Mouse (Mus musculus): ENCODE data around the gene Antxr1. TPM values are rescaled to one million over a fixed set of nuclear protein-coding genes. Genes with fewer than 3 reads are reported as not detected.

Antxr1 gene
- total and polyA plus RNA-seq, 3 experiments: 9.1 to 21.4 (median 14.7) TPM

- no peak for DNase-seq
Measured at GRCm38 (mm10) chr6:87184418-87184817, 151.2 kb downstream of the Antxr1 start.

GRCm38 (mm10) chr6:87183981-87184380, 151.6 kb downstream of the Antxr1 start:
- DNase-seq: no peak

- DNase-seq: peak; percentile 59
Measured at GRCm38 (mm10) chr6:87183159-87183558, 152.5 kb downstream of the Antxr1 start.

GRCm38 (mm10) chr6:87182736-87183135, 152.9 kb downstream of the Antxr1 start:
- DNase-seq: peak; percentile 51

GRCm38 (mm10) chr6:87171461-87171860, 164.2 kb downstream of the Antxr1 start:
- DNase-seq: no peak

DNA sequence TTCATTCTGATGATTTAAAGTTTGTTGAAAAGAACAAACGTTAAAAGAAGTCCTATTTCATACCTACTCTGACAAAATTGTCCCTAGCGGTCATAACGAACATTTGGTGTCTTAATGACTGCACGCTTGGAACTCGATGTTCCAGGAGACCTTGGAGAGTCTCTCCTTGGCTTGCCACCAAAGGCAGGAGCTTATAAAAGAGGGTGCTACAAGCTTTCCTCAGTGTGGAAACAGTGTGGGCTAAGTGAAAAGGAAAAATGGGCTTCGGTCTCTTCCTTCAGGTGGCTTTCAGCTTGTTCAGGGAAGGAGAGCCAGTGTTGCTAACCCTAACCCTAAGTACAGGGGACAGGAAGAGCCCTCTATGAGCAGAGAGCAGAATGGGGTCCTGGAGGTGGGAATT, 164.7 kb downstream of the Antxr1 start:
- no peak for DNase-seq

GRCm38 (mm10) chr6:87170277-87170676, 165.3 kb downstream of the Antxr1 start:
- no peak for DNase-seq

- peak; percentile 67 for DNase-seq
Measured at GRCm38 (mm10) chr6:87168021-87168420, 167.6 kb downstream of the Antxr1 start.

- DNase-seq: no peak
Measured at GRCm38 (mm10) chr6:87166673-87167305, 168.8 kb downstream of the Antxr1 start.

- DNase-seq: no peak
Measured at GRCm38 (mm10) chr6:87165536-87166311, 169.9 kb downstream of the Antxr1 start.

DNA sequence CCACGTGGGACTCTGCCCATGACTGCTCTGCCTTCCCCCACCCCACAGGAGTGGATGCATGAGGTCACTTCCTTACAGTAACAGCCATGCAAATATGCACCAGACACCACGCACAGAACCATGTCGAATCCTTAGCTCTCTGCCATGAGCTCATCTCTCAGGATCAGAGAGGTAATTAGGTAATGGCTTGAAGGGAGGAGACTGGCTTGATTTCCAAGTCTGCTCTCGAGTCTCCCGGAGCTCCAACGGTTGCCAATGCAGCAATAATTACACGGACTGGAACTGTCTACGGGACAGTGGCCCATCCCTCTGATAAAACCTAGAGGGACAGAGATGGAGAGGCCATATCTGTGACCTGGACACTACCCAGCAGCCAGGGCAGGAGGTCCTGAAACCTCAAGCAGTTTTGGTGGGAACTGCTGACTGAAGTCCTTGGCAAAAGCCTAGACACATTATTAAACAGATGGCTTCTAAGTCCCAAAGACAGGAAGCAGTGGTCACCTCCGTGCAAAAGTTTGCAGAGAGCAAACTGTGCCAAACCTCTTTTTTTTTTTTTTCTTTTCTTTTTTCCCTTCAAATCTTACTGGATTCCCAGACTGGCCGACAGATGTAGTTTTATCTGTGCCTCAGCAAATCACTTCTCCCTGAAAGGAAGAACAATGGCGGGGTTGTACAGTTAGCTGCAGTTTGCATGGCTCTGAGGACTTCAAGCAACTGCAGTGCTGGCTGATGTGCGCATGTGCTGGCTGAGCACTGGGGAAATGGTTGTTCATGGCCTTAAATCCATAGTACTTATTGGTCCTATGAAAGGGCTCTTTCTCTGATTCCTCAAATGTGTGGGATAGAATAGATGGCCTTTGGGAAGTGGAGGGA, 174.0 kb downstream of the Antxr1 start:
- DNase-seq: no peak

DNA sequence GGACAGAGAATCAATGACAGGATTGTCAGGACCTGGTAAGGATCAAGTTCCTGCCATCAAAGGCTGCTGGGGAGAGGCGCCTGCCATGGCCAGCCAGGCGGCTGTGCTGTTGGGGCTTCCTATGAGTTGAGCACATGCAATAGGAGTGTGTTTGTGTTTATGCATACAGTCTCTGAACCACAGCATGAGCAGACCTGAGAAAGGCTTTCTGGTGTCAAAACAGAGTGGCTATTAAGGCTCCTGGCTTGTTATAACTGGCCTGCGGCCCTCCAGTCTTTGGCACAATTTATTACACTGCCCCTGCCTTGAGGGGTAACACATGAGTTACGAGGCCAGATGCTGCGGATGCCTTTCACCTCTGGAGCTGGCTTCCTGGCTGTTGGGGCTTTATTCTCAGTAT, 175.4 kb downstream of the Antxr1 start:
- DNase-seq: no peak

GRCm38 (mm10) chr6:87158062-87158623, 177.5 kb downstream of the Antxr1 start:
- no peak for DNase-seq

- no peak for DNase-seq
Measured at GRCm38 (mm10) chr6:87153836-87154235, 181.8 kb downstream of the Antxr1 start.

DNA sequence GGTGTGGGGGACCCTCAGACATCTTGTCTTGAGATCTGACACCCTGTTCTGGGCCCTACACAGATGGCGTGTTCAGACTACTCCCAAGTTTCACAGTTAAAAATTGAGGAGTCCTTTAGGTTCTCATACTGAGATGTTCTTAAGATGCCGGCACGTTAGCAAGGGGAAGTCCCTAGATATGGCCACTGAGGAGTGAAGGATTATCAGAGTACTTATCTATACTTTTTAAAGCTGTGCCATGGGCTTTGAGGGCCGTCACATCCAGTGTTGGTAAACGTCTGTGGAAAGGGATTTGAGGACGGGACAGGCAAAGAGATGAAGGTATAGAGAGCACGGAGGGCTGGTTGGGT, 182.4 kb downstream of the Antxr1 start:
- DNase-seq: no peak

- peak; percentile 59 for DNase-seq
Measured at GRCm38 (mm10) chr6:87152461-87153230, 183.0 kb downstream of the Antxr1 start.

DNA sequence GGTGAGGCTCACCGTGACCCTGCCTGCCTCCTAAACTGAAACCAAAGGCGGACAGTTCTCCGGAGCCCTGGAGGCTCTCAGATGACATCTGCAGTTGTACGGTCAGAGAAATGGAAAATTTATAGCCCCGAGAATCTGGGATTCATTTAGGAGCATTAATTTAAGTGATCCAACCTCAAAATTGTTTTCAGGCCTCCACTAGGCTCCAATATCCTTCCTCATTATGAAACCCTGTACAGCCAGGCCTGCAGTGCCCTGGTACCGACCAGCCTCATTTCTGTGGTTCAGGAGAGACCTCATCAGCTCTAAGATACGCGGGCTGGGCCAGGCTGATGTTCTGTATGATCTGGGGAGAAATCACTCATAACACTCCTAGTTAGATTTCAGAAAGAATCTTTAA, 184.2 kb downstream of the Antxr1 start:
- DNase-seq: no peak

- DNase-seq: no peak
Measured at GRCm38 (mm10) chr6:87150471-87150870, 185.2 kb downstream of the Antxr1 start.

- no peak for DNase-seq
Measured at GRCm38 (mm10) chr6:87147921-87148320, 187.7 kb downstream of the Antxr1 start.

DNA sequence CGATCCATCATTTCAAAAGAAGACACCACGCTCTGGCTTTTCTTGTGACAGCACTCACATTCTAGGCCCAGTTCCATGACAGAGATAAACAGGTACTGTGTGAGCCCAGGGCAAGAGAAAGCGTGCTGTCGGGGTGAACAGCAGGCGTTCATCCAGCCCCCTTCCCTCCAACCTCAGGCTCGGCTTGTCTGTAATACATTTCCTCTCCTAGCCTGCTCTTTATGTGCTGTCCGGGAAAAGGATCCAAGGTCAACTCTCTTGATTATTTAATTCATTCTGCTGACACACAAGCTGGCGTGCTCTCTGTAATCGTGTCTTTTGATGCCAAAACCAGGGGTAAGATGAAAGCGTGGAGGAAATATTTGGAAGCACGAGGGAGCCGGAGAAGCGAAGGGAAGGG, 192.0 kb downstream of the Antxr1 start:
- peak; percentile 68 for DNase-seq

GRCm38 (mm10) chr6:87142239-87142638, 193.4 kb downstream of the Antxr1 start:
- DNase-seq: no peak

Measured in adrenal gland, adult 2 months (tissue).